Mouse (Mus musculus) layer of hippocampus, adult 6 months (tissue): ENCODE results near the gene Mpv17l2. TPM values are rescaled to one million over a fixed set of nuclear protein-coding genes. Genes with fewer than 3 reads are reported as not detected.

Experiments used
- long read RNA-seq, 2 experiments: library from polyadenylated mRNA; unstranded; transcript quantifications; one replicate each; pipeline ENCODE4 v2.0.0; 2019 to 2020
- microRNA-seq: library from miRNA; unstranded; fragments of <30 nt; microRNA quantifications from one replicate; pipeline ENCODE4 v1.2.0, GENCODE M21; 2020
- polyA plus RNA-seq: library from polyadenylated mRNA; unstranded; fragments of <200 nt; fragmentation: Nextera tagmentation; gene quantifications from 2 replicates; pipeline ENCODE4 v1.2.3, GENCODE M21; 2021

The Mpv17l2 gene
- 115 and 124 TPM in 2 replicates for polyA plus RNA-seq
- long read RNA-seq, experiment 1, transcript Mpv17l2-201 (5 exons, 980 nt): major isoform, 82 of 94 reads
- long read RNA-seq, experiment 1, partial matches to known transcripts: 1 of 94 reads
- long read RNA-seq, experiment 1, other reads (novel, unspliced or antisense): 11 of 94 reads
- long read RNA-seq, experiment 2, transcript Mpv17l2-201 (5 exons, 980 nt): major isoform, 42 of 62 reads
- long read RNA-seq, experiment 2, partial matches to known transcripts: 4 of 62 reads
- long read RNA-seq, experiment 2, other reads (novel, unspliced or antisense): 13 of 62 reads

GRCm38 (mm10) chr8:70760775-70761406 lies at the start of gene Mpv17l2:
Mpv17l2 (minus strand) TSS chr8:70760946.

GRCm38 (mm10) chr8:70808239-70808638 lies 47.5 kb upstream of the Mpv17l2 start, which contains the start of gene Il12rb1:
Il12rb1 (plus strand) TSS chr8:70808449.

DNA sequence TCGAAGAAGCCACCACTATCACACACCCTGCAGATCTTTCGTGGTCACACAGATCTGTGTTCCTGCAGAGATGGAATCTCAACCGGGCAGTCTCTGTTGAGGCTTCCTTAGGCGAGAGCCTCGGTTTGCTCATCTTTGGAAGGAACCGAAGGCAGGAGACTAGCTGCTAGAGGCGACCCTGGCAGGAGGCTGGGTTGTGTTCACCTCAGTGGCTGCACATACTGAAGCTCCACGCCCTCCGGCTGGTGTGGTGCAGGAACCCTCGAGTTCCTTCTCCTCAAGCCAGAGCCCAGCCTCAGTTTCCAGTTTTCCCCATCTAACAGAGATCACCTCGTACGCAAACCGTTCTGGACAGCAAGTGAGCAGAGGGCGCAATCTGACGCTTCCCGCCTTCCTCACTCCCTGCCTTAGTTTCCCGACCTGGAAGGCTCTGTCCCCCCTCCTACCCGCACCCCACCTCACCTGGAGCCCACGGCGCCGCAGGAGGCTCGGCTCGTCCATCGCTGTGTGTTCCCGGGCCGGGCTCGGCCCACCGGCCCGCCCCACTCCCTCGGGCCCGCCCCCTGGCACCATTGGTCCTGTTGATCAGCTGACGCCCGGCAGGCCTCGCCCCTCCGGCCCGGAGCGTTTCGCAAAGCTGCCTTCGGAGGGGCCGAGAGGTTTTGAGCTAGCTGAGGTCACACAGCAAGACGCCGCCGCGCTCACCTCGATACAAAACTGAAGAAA lies 43.9 kb upstream of the Mpv17l2 start, which contains the start of gene Mast3:
Gene Mast3, minus strand, starts transcription at position 574 of the 726 bp plus-strand sequence.

DNA sequence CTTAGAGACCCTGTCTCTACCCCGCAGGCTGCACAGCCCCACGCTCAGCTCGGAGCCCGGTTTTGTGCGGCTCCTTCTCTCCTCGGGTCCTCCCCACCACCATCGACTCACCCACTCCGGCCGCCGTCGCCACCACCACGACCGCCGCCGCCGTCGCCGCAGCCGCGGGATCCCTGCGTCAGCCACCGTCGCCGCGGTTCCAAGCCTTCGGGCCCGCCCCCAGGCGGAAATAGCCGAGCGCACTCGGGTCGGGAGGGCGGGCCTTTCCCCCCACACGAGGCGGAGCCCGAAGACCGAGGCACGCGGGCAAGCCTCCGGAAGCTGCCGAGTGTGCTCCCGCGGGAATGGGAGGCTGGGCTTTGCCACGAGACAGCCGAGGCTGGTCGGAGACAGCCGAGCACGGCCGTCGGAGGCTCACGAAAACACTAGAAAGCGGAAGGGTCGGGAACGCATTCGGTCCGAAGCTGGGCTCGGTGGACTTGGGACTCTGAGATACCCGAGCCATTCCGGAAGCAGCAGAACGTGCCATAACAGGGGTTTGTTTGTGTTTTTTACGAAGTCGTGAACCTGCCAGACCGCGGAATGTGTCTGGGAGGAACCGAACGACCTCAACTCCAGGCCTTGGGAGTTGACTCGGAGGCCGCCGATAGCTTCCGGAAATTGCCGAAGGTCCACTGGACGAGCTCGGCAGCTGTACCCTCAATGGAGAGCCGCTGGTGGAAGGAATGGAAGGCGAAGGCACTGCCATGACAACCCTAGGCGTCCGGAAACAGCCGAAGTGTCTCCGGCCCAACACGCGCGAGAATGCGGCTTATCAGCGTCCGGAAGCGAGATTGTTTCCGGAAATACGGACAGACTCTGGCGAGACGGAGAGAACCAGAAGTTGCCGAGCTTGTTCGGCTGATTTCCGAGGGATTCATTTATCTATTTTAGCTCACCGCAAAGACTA lies 16.0 kb upstream of the Mpv17l2 start, which contains the start of gene Pik3r2:
Gene Pik3r2, minus strand, starts transcription at position 218 of the 949 bp plus-strand sequence.

GRCm38 (mm10) chr8:70754043-70754870 lies 6.5 kb downstream of the Mpv17l2 start, which contains the start of gene Rab3a:
Rab3a (plus strand) TSS chr8:70754679.

GRCm38 (mm10) chr8:70723486-70724210 lies 37.1 kb downstream of the Mpv17l2 start, which contains the start of gene Pde4c:
Pde4c (plus strand) TSS chr8:70723720.

DNA sequence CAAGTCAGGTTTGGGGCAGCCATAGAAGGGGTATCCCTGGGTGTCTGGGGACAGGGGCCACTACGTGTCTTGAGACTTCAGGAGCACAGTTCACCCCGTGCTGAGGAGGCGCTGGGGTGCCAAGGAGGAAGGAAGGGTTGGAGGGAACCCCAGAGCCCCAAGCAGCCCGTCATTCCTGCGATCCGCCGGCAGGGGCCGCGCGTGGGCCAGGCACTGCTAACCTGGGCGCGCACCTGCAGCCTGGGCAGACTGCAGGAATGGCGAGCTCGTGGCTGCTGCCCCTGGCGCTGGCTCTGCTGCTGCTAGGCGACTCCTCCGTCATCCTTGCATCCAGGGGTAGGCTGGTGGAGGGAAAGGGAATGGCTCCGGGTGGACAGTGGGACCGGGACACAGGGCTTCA lies 42.4 kb downstream of the Mpv17l2 start, which contains the start of gene Gm3336:
Gene Gm3336, plus strand, starts transcription at position 247 of the 400 bp plus-strand sequence.

Small RNAs within 50 kb of the gene (microRNA-seq; reads per million reads assigned to microRNA genes)
- 28.6 reads per million, percentile 46 among the genes with 10 or more reads in this experiment for gene Mir7240

Other genes starting within 250 kb of the Mpv17l2 start
- gene Fkbp8, start 233.2 kb downstream of the Mpv17l2 start, polyA plus RNA-seq: 325 and 337 TPM in 2 replicates
- 62.6 and 69.8 TPM in 2 replicates for gene Kxd1, start 233.0 kb downstream of the Mpv17l2 start, polyA plus RNA-seq
- 5.2 and 5.7 TPM in 2 replicates for gene Ell, start 221.5 kb downstream of the Mpv17l2 start, polyA plus RNA-seq
- 35.8 and 42.8 TPM in 2 replicates for gene Isyna1, start 166.6 kb downstream of the Mpv17l2 start, polyA plus RNA-seq
- 134 and 161 TPM in 2 replicates for gene Ssbp4, start 152.1 kb downstream of the Mpv17l2 start, polyA plus RNA-seq
- gene Lrrc25, start 144.8 kb downstream of the Mpv17l2 start, polyA plus RNA-seq: 0.85 and 1.1 TPM in 2 replicates
- 0.84 TPM in 1 of 2 replicates, not detected in the other for gene Gdf15, start 128.5 kb downstream of the Mpv17l2 start, polyA plus RNA-seq
- gene Pgpep1, start 100.6 kb downstream of the Mpv17l2 start, polyA plus RNA-seq: 16.0 and 19.4 TPM in 2 replicates
- 247 and 266 TPM in 2 replicates for gene Lsm4, start 87.7 kb downstream of the Mpv17l2 start, polyA plus RNA-seq
- gene Jund, start 62.0 kb downstream of the Mpv17l2 start, polyA plus RNA-seq: 6.2 and 8.7 TPM in 2 replicates
- gene Iqcn, start 57.5 kb downstream of the Mpv17l2 start, polyA plus RNA-seq: 0.05 TPM in 1 of 2 replicates, not detected in the other
- gene Gm3336, start 42.4 kb downstream of the Mpv17l2 start, polyA plus RNA-seq: not detected in 2 replicates
- 0.05 and 0.30 TPM in 2 replicates for gene Pde4c, start 37.2 kb downstream of the Mpv17l2 start, polyA plus RNA-seq
- gene Rab3a, start 6.3 kb downstream of the Mpv17l2 start, polyA plus RNA-seq: 868 and 977 TPM in 2 replicates
- 97.6 and 107 TPM in 2 replicates for gene Pik3r2, start 15.8 kb upstream of the Mpv17l2 start, polyA plus RNA-seq
- gene Mast3, start 44.1 kb upstream of the Mpv17l2 start, polyA plus RNA-seq: 109 and 146 TPM in 2 replicates
- gene Il12rb1, start 47.5 kb upstream of the Mpv17l2 start, polyA plus RNA-seq: 0.10 and 0.21 TPM in 2 replicates
- 8.8 and 12.2 TPM in 2 replicates for gene Arrdc2, start 78.8 kb upstream of the Mpv17l2 start, polyA plus RNA-seq
- gene Kcnn1, start 102.3 kb upstream of the Mpv17l2 start, polyA plus RNA-seq: 8.6 and 9.3 TPM in 2 replicates
- 128 and 139 TPM in 2 replicates for gene Ccdc124, start 113.0 kb upstream of the Mpv17l2 start, polyA plus RNA-seq
- 18.6 and 19.7 TPM in 2 replicates for gene Slc5a5, start 131.8 kb upstream of the Mpv17l2 start, polyA plus RNA-seq
- 2,904 and 3,318 TPM in 2 replicates for gene Rpl18a, start 136.5 kb upstream of the Mpv17l2 start, polyA plus RNA-seq
- 29.0 and 30.2 TPM in 2 replicates for gene Map1s, start 145.0 kb upstream of the Mpv17l2 start, polyA plus RNA-seq